Mouse (Mus musculus) megakaryocyte, embryonic 14.5 days (primary cell): Measurements from ENCODE around the gene Ddc. TPM values are rescaled to one million over a fixed set of nuclear protein-coding genes. Genes with fewer than 3 reads are reported as not detected.

Experiments
- H3K27me3 ChIP-seq: replicated peaks from 2 replicates; pipeline ENCODE3; 2012; ENCODE audit warnings: inconsistent platforms
- H3K36me3 ChIP-seq: replicated peaks from 2 replicates; pipeline ENCODE3; 2012; ENCODE audit warnings: low read length, inconsistent platforms, mixed read lengths
- H3K4me1 ChIP-seq: 2 replicates; pipeline ENCODE4 v1.6.1; 2012; ENCODE audit warnings: inconsistent platforms
- H3K4me3 ChIP-seq: replicated peaks from 2 replicates; pipeline ENCODE3; 2012; ENCODE audit warnings: moderate library complexity, mild to moderate bottlenecking, inconsistent platforms
- H3K9me3 ChIP-seq: 2 replicates; pipeline ENCODE4 v1.6.1; 2012; ENCODE audit warnings: inconsistent platforms
- FLI1 ChIP-seq: IDR thresholded peaks from 2 replicates; pipeline ENCODE4 v1.6.1; 2012; ENCODE audit warnings: low read length, inconsistent platforms, mixed read lengths
- GATA1 ChIP-seq: IDR thresholded peaks from 3 replicates; pipeline ENCODE4 v1.6.1; 2012; ENCODE audit warnings: mixed read lengths, low read length, inconsistent platforms, borderline replicate concordance
- polyA plus RNA-seq: library from polyadenylated mRNA; stranded (reverse); fragments of >175 nt; gene quantifications from 2 replicates; pipeline ENCODE4 v1.2.3, GENCODE M21; 2012; ENCODE audit warnings: low replicate concordance; ENCODE audit not compliant: insufficient read depth

The Ddc gene
- polyA plus RNA-seq, 1 experiment, result not detected

GRCm38 (mm10) chr11:11866696-11867095 lies 31.2 kb downstream of the Ddc start:
- no peak for TF ChIP-seq GATA1
- no peak for TF ChIP-seq FLI1
- Histone ChIP-seq H3K36me3 (no peaks in the 10 kb centered on the region), H3K4me1 (peaks cover 21% of the 10 kb centered on the region), H3K27me3 (peaks cover 8% of the 10 kb centered on the region), H3K9me3 (no peaks in the 10 kb centered on the region), H3K4me3 (no peak overlapping the region)

DNA sequence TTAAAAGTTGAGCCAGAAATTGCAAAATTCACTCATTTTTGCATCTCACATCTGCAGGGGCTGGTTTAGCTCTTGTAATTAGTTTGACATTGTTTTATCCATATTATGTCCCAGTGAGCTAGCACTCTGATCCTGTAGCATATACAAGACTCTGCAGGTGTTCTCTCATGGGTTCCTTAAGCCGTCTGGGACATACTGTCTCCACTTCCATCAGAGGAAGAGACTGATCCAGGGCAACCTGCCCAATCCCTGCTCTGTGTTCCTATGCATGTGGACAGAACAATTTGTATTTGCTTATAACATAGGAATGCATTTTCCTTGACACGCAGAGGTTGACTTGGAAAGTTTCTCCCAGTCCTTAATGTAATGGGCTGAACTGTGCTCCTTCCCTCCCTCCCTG lies 32.8 kb downstream of the Ddc start:
- Histone ChIP-seq H3K27me3 (peaks cover 8% of the 10 kb centered on the region), H3K4me3 (no peak overlapping the region), H3K9me3 (no peaks in the 10 kb centered on the region), H3K4me1 (peaks cover 17% of the 10 kb centered on the region), H3K36me3 (no peaks in the 10 kb centered on the region)
- no peak for TF ChIP-seq FLI1
- no peak for TF ChIP-seq GATA1

GRCm38 (mm10) chr11:11864446-11865101 lies 33.4 kb downstream of the Ddc start:
- peaks cover 8% of the 10 kb centered on the region for H3K27me3 ChIP-seq
- TF ChIP-seq FLI1, result no peak
- TF ChIP-seq GATA1, result no peak

DNA sequence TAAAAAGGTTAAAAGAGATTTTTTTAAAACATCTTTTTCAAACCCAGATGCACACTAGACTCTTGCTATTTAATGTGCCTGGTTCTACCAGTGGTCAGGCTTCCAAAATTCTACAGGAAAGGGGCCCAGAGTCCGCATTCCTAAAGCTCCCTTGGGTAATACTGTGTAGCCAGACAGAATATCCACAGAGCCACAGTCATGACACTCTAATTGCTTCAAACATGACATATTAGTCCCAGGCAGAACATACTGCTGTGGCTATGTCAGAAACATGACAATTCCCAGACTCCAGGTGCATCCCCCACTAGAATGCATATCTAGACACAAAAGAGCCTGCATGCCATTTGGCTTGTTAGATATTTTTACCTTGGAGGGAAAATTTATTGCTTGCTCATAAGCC lies 35.4 kb downstream of the Ddc start:
- H3K4me1 ChIP-seq, result peaks cover 13% of the 10 kb centered on the region
- no peaks in the 10 kb centered on the region for H3K36me3 ChIP-seq
- H3K4me3 ChIP-seq, result no peak overlapping the region
- TF ChIP-seq FLI1, result no peak
- no peaks in the 10 kb centered on the region for H3K9me3 ChIP-seq
- peaks cover 5% of the 10 kb centered on the region for H3K27me3 ChIP-seq

More at GRCm38 (mm10) chr11:11864446-11865101, 33.4 kb downstream of the Ddc start:
- no peak overlapping the region for H3K4me3 ChIP-seq
- no peaks in the 10 kb centered on the region for H3K36me3 ChIP-seq
- H3K4me1 ChIP-seq, result peaks cover 17% of the 10 kb centered on the region
- H3K9me3 ChIP-seq, result no peaks in the 10 kb centered on the region

DNA sequence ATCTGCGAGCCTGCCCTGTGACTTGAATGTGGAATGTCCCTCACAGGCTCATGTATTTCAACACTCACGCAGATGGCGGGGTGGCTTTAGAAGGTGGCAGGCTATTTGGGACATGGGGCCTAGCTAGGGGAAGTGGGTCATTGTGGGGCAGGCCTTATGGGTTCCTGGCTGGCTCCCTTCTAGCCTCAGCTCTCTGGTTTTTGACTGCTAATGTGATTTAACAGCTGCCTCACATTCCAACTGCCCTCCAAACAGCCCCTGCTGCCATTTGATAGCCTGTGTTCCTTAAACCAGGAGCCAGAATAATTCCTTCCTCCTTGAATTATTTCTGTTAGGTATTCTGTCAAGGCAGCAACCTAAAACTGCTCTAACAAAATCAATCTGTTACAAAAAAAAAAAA lies 41.0 kb downstream of the Ddc start:
- H3K27me3 ChIP-seq, result peaks cover 6% of the 10 kb centered on the region
- H3K4me1 ChIP-seq, result peaks cover 9% of the 10 kb centered on the region; the same call in 1 of the 2 replicates
- peaks cover 4% of the 10 kb centered on the region for H3K9me3 ChIP-seq
- H3K36me3 ChIP-seq, result peaks cover 3% of the 10 kb centered on the region
- TF ChIP-seq FLI1 (no peak), GATA1 (no peak)
- no peak overlapping the region for H3K4me3 ChIP-seq

GRCm38 (mm10) chr11:11855685-11856131 lies 42.2 kb downstream of the Ddc start:
- peaks cover 3% of the 10 kb centered on the region for H3K36me3 ChIP-seq
- H3K9me3 ChIP-seq, result peaks cover 4% of the 10 kb centered on the region
- H3K27me3 ChIP-seq, result peaks cover 10% of the 10 kb centered on the region
- no peak overlapping the region for H3K4me3 ChIP-seq
- no peak for TF ChIP-seq FLI1
- no peak for TF ChIP-seq GATA1
- peaks cover 9% of the 10 kb centered on the region for H3K4me1 ChIP-seq

GRCm38 (mm10) chr11:11855061-11855672 lies 42.8 kb downstream of the Ddc start:
- Histone ChIP-seq H3K9me3 (peaks cover 4% of the 10 kb centered on the region), H3K27me3 (peaks cover 15% of the 10 kb centered on the region), H3K4me1 (peaks cover 14% of the 10 kb centered on the region), H3K4me3 (no peak overlapping the region), H3K36me3 (peaks cover 3% of the 10 kb centered on the region)
- no peak for TF ChIP-seq FLI1

DNA sequence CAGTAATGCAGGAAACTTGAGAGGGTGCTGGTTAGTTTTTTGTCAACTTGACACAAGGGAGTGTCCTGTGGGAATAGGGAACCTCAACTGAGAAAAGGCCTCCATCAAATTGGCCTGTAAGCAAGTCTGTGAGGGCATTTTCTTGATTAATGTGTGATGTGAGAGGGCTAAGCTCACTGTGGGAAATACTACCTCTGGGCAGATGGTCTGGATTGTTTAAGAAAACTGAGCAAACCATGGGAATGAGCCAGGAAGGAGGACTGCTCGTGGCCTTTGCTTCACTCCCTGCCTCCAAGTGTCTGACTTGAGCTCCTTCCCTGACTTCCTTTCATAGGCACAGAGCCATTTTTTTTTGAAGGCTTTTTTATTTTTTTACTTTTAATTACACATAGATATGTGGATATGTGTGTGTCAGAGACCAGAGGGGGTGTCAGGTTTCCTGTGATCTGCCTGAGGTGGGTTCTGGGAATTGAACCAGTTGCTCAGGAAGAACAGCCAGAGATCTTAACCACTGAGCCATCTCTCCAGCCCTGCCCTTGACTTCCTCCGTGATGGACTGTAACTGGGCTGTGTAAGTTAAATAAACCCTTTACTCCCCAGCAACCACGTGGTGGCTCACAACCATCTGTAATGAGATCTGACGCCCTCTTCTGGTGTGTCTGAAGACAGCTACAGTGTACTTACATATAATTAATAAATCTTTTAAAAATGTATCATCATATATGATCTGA lies 44.0 kb downstream of the Ddc start:
- no peak for TF ChIP-seq FLI1
- TF ChIP-seq GATA1, result no peak
- Histone ChIP-seq H3K9me3 (peaks cover 4% of the 10 kb centered on the region), H3K4me3 (no peak overlapping the region), H3K27me3 (peaks cover 19% of the 10 kb centered on the region), H3K36me3 (peaks cover 3% of the 10 kb centered on the region), H3K4me1 (peaks cover 14% of the 10 kb centered on the region)

DNA sequence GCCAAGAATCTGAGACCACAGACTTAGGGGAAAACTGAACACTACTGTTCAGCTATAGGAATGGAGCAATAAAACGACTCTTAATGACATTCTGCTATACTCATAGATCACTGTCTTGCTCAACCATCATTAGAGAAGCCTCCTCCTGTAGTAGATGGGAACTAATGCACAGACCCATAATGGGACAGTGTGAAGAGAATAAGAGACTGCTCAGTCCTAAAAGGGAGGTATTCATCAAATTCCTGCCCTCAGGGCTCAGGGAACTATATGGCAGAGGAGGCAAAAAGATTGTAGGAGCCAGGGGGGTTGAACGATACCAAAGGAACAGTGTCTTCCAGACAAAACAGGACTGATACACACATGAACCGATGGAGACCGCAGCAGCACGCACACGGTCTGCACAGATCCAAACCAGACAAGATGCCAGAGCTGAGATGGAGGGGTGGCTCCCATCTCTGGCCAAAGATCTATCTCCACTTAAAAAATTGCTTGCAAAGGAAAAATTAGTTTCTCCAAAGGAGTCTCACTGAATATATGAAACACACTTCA lies 45.9 kb downstream of the Ddc start:
- Histone ChIP-seq H3K36me3 (peaks cover 3% of the 10 kb centered on the region), H3K27me3 (peaks cover 28% of the 10 kb centered on the region), H3K4me1 (peaks cover 21% of the 10 kb centered on the region), H3K9me3 (peaks cover 3% of the 10 kb centered on the region), H3K4me3 (no peak overlapping the region)
- no peak for TF ChIP-seq GATA1
- no peak for TF ChIP-seq FLI1
